37 mouse cellular contexts compared by ENCODE assay signal in genomic region chr10:79733847-79734246, GRCm38 (mm10). TPM values are rescaled to one million over a fixed set of nuclear protein-coding genes. Genes with fewer than 3 reads are reported as not detected.
"Had no signal": no experiment of that assay in that cellular context is flagged by ENCODE, and none has a peak within 500 bp of the region (broad histone marks: within the 10 kb centered on the region; RNA-seq: fewer than 3 reads in every experiment).

No protein-coding gene starts in this region.

- DNase-seq: left cerebral cortex, postnatal 4 days; liver; liver, embryonic 13.5 days; liver, postnatal 0 days; lung, adult 18-20 months; lung, adult 2 months; lung, embryonic 14.5 days; lung, postnatal 10 days; lung, postnatal 14 days; lung, postnatal 36 days; lung, postnatal 4 days; midbrain, embryonic 14.5 days had no signal

- H3K27me3 ChIP-seq: lung, embryonic 15.5 days had no signal

- H3K4me3 ChIP-seq: limb, embryonic 10.5 days; limb, embryonic 12.5 days; limb, embryonic 13.5 days; limb, embryonic 15.5 days; liver, embryonic 12.5 days; liver, embryonic 13.5 days; liver, embryonic 15.5 days; lung, embryonic 15.5 days; midbrain, embryonic 10.5 days; midbrain, embryonic 12.5 days; midbrain, embryonic 13.5 days; midbrain, embryonic 15.5 days; myocyte; neural tube, embryonic 12.5 days had no signal

- H3K9me3 ChIP-seq: liver, embryonic 15.5 days had no signal

- H3K27ac ChIP-seq: limb, embryonic 10.5 days; limb, embryonic 12.5 days; limb, embryonic 13.5 days; limb, embryonic 15.5 days; liver, embryonic 12.5 days; liver, embryonic 13.5 days; liver, embryonic 14.5 days; liver, embryonic 15.5 days; lung, embryonic 15.5 days; macrophage; midbrain, embryonic 10.5 days; midbrain, embryonic 12.5 days; midbrain, embryonic 13.5 days; midbrain, embryonic 15.5 days; neural tube, embryonic 12.5 days had no signal

- H3K4me1 ChIP-seq: limb, embryonic 13.5 days; liver, embryonic 12.5 days; liver, embryonic 13.5 days; lung, embryonic 15.5 days; midbrain, embryonic 12.5 days; midbrain, embryonic 15.5 days; neural tube, embryonic 12.5 days had no signal

- ATAC-seq: liver, embryonic 12.5 days; liver, postnatal 0 days; lung, postnatal 0 days; midbrain, embryonic 13.5 days; midbrain, embryonic 15.5 days; midbrain, embryonic 16.5 days had no signal

RNA-seq across cellular contexts. Expression of gene Hcn2, which starts 17.4 kb away (rescaled TPM):
- total RNA-seq: megakaryocyte progenitor cell, adult 5-6 weeks; monocyte, adult 5-6 weeks had no signal
- polyA plus RNA-seq: limb, embryonic 11.5 days; limb, embryonic 13.5 days; liver, embryonic 11.5 days; liver, embryonic 13.5 days; liver, embryonic 16.5 days; lung, embryonic 14.5 days; lung, embryonic 16.5 days had no signal

RNA-seq across cellular contexts. Expression of gene Fgf22, which starts 21.0 kb away (rescaled TPM):
- total RNA-seq: liver, adult 2 months; megakaryocyte progenitor cell, adult 5-6 weeks; megakaryocyte-erythroid progenitor cell, adult 5-6 weeks; monocyte, adult 5-6 weeks had no signal
- polyA plus RNA-seq: liver, adult 2 months; liver, embryonic 11.5 days; liver, embryonic 13.5 days; liver, embryonic 14.5 days; liver, embryonic 15.5 days; liver, embryonic 16.5 days; liver, postnatal 0 days; macrophage had no signal
